Mouse (Mus musculus): ENCODE results near the gene Tmem106c. TPM values are rescaled to one million over a fixed set of nuclear protein-coding genes. Genes with fewer than 3 reads are reported as not detected.

The Tmem106c gene
- polyA plus RNA-seq, 1 experiment from 2014 or later: 34.7 TPM

DNA sequence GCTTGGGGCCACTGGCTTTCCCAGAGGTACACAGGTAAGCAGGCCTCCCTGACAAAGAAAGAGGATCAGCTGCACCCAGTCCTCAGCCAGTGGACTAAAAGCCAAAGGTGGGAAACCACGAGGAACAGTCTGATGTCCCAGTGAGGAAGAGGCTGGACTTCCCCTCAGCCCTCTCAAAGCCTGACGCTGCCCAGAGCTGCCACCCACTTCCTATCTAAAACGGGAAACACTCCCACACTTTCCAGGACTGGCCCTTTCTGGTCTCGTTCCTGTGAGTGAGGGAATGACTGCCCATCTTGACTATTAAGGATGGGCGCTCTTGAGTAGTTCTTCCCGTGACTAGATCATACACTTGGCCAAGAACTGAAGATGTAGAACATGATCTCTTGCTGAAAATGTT, 36.2 kb upstream of the Tmem106c start:
- Histone ChIP-seq H3K27me3 (ENCODE audit: control insufficient read depth, insufficient read depth, low read length) (no peaks in the 10 kb centered on the region), H3K27ac (replicated peaks; ENCODE audit: low read depth, low read length) (no peak overlapping the region), H3K36me3 (ENCODE audit: control insufficient read depth, insufficient read depth, low read length) (no peaks in the 10 kb centered on the region), H3K9ac (ENCODE audit: low read length) (no peak overlapping the region), H3K4me3 (ENCODE audit: low read depth, low read length) (no peak overlapping the region), H3K9me3 (ENCODE audit: control insufficient read depth, low read length) (no peaks in the 10 kb centered on the region), H3K4me2 (ENCODE audit: low read depth, severe bottlenecking) (no peak overlapping the region), H3K4me1 (ENCODE audit: control insufficient read depth, insufficient read depth, low read length) (no peaks in the 10 kb centered on the region)
- no peak for ATAC-seq (ENCODE audit: insufficient number of reproducible peaks, low FRiP score, low TSS enrichment, low read depth)
- DNase-seq (ENCODE audit: low spot score): no peak
- 63% methylated on average over 6 of the region's 6 CpGs for WGBS

- Histone ChIP-seq H3K27me3 (ENCODE audit: control insufficient read depth, insufficient read depth, low read length) (no peaks in the 10 kb centered on the region), H3K4me3 (ENCODE audit: low read depth, low read length) (no peak overlapping the region), H3K9ac (ENCODE audit: low read length) (no peak overlapping the region), H3K4me1 (ENCODE audit: control insufficient read depth, insufficient read depth, low read length) (no peaks in the 10 kb centered on the region), H3K9me3 (ENCODE audit: control insufficient read depth, low read length) (no peaks in the 10 kb centered on the region), H3K4me2 (ENCODE audit: low read depth, severe bottlenecking) (no peak overlapping the region), H3K27ac (replicated peaks; ENCODE audit: low read depth, low read length) (no peak overlapping the region), H3K36me3 (ENCODE audit: control insufficient read depth, insufficient read depth, low read length) (no peaks in the 10 kb centered on the region)
- ATAC-seq (ENCODE audit: insufficient number of reproducible peaks, low FRiP score, low TSS enrichment, low read depth) (no peak), DNase-seq (ENCODE audit: low spot score) (no peak)
- 52% methylated on average over 13 of the region's 13 CpGs for WGBS
Measured at GRCm38 (mm10) chr15:97929259-97929824, 34.7 kb upstream of the Tmem106c start.

- H3K4me1 ChIP-seq (ENCODE audit: control insufficient read depth, insufficient read depth, low read length): no peaks in the 10 kb centered on the region
- no peaks in the 10 kb centered on the region for H3K27me3 ChIP-seq (ENCODE audit: control insufficient read depth, insufficient read depth, low read length)
- H3K4me3 ChIP-seq (ENCODE audit: low read depth, low read length): no peak overlapping the region
- no peak overlapping the region for H3K9ac ChIP-seq (ENCODE audit: low read length)
- DNase-seq (ENCODE audit: low spot score): no peak
- no peak overlapping the region for H3K27ac ChIP-seq (replicated peaks; ENCODE audit: low read depth, low read length)
- H3K4me2 ChIP-seq (ENCODE audit: low read depth, severe bottlenecking): no peak overlapping the region
- no peaks in the 10 kb centered on the region for H3K9me3 ChIP-seq (ENCODE audit: control insufficient read depth, low read length)
- no peak for ATAC-seq (ENCODE audit: insufficient number of reproducible peaks, low FRiP score, low TSS enrichment, low read depth)
- no peaks in the 10 kb centered on the region for H3K36me3 ChIP-seq (ENCODE audit: control insufficient read depth, insufficient read depth, low read length)
- 82% methylated on average over 12 of the region's 12 CpGs for WGBS
Measured at GRCm38 (mm10) chr15:97932441-97932840, 31.6 kb upstream of the Tmem106c start.

DNA sequence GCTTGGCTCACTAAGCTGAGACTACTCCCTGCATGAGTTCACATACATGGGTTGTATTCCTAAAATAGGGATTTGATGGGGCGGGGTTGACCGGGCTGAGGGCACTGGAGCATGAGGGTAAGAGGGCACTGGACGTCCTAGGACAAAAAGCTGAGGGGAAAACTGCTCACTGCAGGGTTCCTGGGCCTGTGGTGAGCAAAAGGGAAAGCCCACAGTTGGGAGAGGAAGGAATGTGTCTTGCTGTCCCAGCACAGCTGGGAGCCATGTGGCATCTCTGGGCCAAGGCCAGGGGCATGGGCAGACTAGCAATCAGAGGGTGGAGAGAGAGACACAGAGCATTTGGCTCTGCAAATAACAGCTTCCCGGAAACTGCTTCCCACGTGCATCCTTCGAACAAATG, 25.4 kb upstream of the Tmem106c start:
- Histone ChIP-seq H3K9ac (ENCODE audit: low read length) (no peak overlapping the region), H3K27ac (replicated peaks; ENCODE audit: low read depth, low read length) (no peak overlapping the region), H3K36me3 (ENCODE audit: control insufficient read depth, insufficient read depth, low read length) (no peaks in the 10 kb centered on the region), H3K4me2 (ENCODE audit: low read depth, severe bottlenecking) (no peak overlapping the region), H3K4me3 (ENCODE audit: low read depth, low read length) (no peak overlapping the region), H3K4me1 (ENCODE audit: control insufficient read depth, insufficient read depth, low read length) (no peaks in the 10 kb centered on the region), H3K9me3 (ENCODE audit: control insufficient read depth, low read length) (no peaks in the 10 kb centered on the region), H3K27me3 (ENCODE audit: control insufficient read depth, insufficient read depth, low read length) (no peaks in the 10 kb centered on the region)
- 73% methylated on average over 6 of the region's 6 CpGs for WGBS
- DNase-seq (ENCODE audit: low spot score) (no peak), ATAC-seq (ENCODE audit: insufficient number of reproducible peaks, low FRiP score, low TSS enrichment, low read depth) (no peak)

DNA sequence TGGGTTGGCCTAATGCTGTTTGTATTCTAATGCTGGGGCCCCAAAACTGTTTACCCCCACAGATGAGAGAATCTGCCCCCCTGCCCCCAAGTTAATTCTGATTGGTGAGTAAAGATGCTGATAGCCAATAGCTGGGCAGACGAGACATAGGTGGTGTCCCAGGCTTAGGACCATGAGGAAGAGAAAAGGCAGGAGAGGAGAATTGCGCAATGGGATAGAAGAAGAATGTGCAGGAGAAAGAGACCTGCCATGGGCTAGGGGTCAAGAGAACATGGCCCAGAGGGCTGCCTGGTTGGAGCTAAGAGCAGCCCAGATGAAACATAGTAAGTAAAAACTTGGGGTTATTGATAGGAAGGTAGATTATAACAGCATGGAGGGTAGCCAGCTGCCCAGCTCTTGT, 23.9 kb upstream of the Tmem106c start:
- Histone ChIP-seq H3K36me3 (ENCODE audit: control insufficient read depth, insufficient read depth, low read length) (no peaks in the 10 kb centered on the region), H3K27ac (replicated peaks; ENCODE audit: low read depth, low read length) (no peak overlapping the region), H3K4me1 (ENCODE audit: control insufficient read depth, insufficient read depth, low read length) (no peaks in the 10 kb centered on the region), H3K4me2 (ENCODE audit: low read depth, severe bottlenecking) (no peak overlapping the region), H3K9ac (ENCODE audit: low read length) (no peak overlapping the region), H3K9me3 (ENCODE audit: control insufficient read depth, low read length) (no peaks in the 10 kb centered on the region), H3K4me3 (ENCODE audit: low read depth, low read length) (no peak overlapping the region), H3K27me3 (ENCODE audit: control insufficient read depth, insufficient read depth, low read length) (no peaks in the 10 kb centered on the region)
- DNase-seq (ENCODE audit: low spot score) (no peak), ATAC-seq (ENCODE audit: insufficient number of reproducible peaks, low FRiP score, low TSS enrichment, low read depth) (no peak)
- WGBS: 82% methylated on average over 2 of the region's 2 CpGs

DNA sequence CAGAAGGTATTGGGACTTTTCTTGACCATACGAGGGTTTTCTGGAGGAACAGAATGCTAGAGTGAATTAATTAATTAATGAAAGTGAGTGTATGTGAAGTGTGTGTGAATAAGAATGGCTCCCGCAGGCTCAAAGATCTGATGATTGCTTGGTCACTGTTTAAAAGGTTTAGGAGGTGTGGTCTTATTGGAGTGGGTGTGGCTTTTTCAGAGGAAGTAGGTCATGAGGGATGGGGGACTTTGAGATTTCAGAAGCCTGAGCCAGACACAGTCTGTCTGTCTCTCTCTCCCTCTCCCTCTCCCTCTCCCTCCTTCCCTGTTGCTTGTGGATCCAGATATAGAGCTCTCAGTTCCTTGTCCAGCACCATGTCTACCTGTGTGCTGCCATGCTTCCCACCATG, 22.7 kb upstream of the Tmem106c start:
- Histone ChIP-seq H3K9me3 (ENCODE audit: control insufficient read depth, low read length) (no peaks in the 10 kb centered on the region), H3K4me2 (ENCODE audit: low read depth, severe bottlenecking) (no peak overlapping the region), H3K27me3 (ENCODE audit: control insufficient read depth, insufficient read depth, low read length) (no peaks in the 10 kb centered on the region), H3K27ac (replicated peaks; ENCODE audit: low read depth, low read length) (no peak overlapping the region), H3K4me3 (ENCODE audit: low read depth, low read length) (no peak overlapping the region), H3K9ac (ENCODE audit: low read length) (no peak overlapping the region), H3K4me1 (ENCODE audit: control insufficient read depth, insufficient read depth, low read length) (no peaks in the 10 kb centered on the region), H3K36me3 (ENCODE audit: control insufficient read depth, insufficient read depth, low read length) (no peaks in the 10 kb centered on the region)
- whole genome bisulfite sequencing: 91% methylated on average over 2 of the region's 2 CpGs
- no peak for ATAC-seq (ENCODE audit: insufficient number of reproducible peaks, low FRiP score, low TSS enrichment, low read depth)
- DNase-seq (ENCODE audit: low spot score): no peak

DNA sequence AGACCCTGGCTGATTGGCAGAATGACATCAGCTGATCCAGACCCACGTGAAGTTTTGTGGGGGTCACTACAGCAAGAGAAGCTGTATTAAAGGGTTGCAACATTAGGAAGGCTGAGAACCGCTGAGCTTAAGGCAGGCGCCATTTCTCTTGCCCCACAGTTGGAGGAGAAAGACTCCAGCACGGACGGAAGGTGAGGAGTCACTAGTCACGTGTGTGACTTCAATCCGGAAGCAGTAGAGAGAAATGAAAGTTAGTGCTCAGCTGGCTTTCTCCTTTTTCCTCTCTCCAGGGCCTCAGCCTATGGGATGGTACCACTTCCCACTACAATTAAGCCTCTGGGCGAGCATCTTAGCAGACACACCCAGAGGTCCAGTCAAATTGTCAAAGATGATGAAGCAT, 21.5 kb upstream of the Tmem106c start:
- 90% methylated on average over 8 of the region's 8 CpGs for WGBS
- Histone ChIP-seq H3K4me1 (ENCODE audit: control insufficient read depth, insufficient read depth, low read length) (no peaks in the 10 kb centered on the region), H3K9me3 (ENCODE audit: control insufficient read depth, low read length) (no peaks in the 10 kb centered on the region), H3K36me3 (ENCODE audit: control insufficient read depth, insufficient read depth, low read length) (no peaks in the 10 kb centered on the region), H3K27ac (replicated peaks; ENCODE audit: low read depth, low read length) (no peak overlapping the region), H3K9ac (ENCODE audit: low read length) (no peak overlapping the region), H3K27me3 (ENCODE audit: control insufficient read depth, insufficient read depth, low read length) (no peaks in the 10 kb centered on the region), H3K4me3 (ENCODE audit: low read depth, low read length) (no peak overlapping the region), H3K4me2 (ENCODE audit: low read depth, severe bottlenecking) (no peak overlapping the region)
- DNase-seq (ENCODE audit: low spot score): no peak
- no peak for ATAC-seq (ENCODE audit: insufficient number of reproducible peaks, low FRiP score, low TSS enrichment, low read depth)

- Histone ChIP-seq H3K27me3 (ENCODE audit: control insufficient read depth, insufficient read depth, low read length) (no peaks in the 10 kb centered on the region), H3K27ac (replicated peaks; ENCODE audit: low read depth, low read length) (no peak overlapping the region), H3K4me1 (ENCODE audit: control insufficient read depth, insufficient read depth, low read length) (no peaks in the 10 kb centered on the region), H3K4me2 (ENCODE audit: low read depth, severe bottlenecking) (no peak overlapping the region), H3K9ac (ENCODE audit: low read length) (no peak overlapping the region), H3K36me3 (ENCODE audit: control insufficient read depth, insufficient read depth, low read length) (no peaks in the 10 kb centered on the region), H3K9me3 (ENCODE audit: control insufficient read depth, low read length) (no peaks in the 10 kb centered on the region), H3K4me3 (ENCODE audit: low read depth, low read length) (no peak overlapping the region)
- WGBS: 91% methylated on average over 8 of the region's 8 CpGs
- no peak for ATAC-seq (ENCODE audit: insufficient number of reproducible peaks, low FRiP score, low TSS enrichment, low read depth)
- no peak for DNase-seq (ENCODE audit: low spot score)
Measured at GRCm38 (mm10) chr15:97943356-97943755, 20.6 kb upstream of the Tmem106c start.

GRCm38 (mm10) chr15:97944919-97945574, 19.0 kb upstream of the Tmem106c start:
- no peak overlapping the region for H3K9ac ChIP-seq (ENCODE audit: low read length)
- ATAC-seq (ENCODE audit: insufficient number of reproducible peaks, low FRiP score, low TSS enrichment, low read depth) (no peak), DNase-seq (ENCODE audit: low spot score) (no peak)
- H3K9me3 ChIP-seq (ENCODE audit: control insufficient read depth, low read length): no peaks in the 10 kb centered on the region
- H3K4me1 ChIP-seq (ENCODE audit: control insufficient read depth, insufficient read depth, low read length): no peaks in the 10 kb centered on the region
- H3K27me3 ChIP-seq (ENCODE audit: control insufficient read depth, insufficient read depth, low read length): no peaks in the 10 kb centered on the region
- no peak overlapping the region for H3K4me3 ChIP-seq (ENCODE audit: low read depth, low read length)
- H3K4me2 ChIP-seq (ENCODE audit: low read depth, severe bottlenecking): no peak overlapping the region
- no peaks in the 10 kb centered on the region for H3K36me3 ChIP-seq (ENCODE audit: control insufficient read depth, insufficient read depth, low read length)
- WGBS: 68% methylated on average over 11 of the region's 11 CpGs
- no peak overlapping the region for H3K27ac ChIP-seq (replicated peaks; ENCODE audit: low read depth, low read length)

Data from limb, embryonic 11.5 days (tissue).